Mouse (Mus musculus): ENCODE data around the gene Runx3. TPM values are rescaled to one million over a fixed set of nuclear protein-coding genes. Genes with fewer than 3 reads are reported as not detected.

Runx3 gene
- total RNA-seq (2014; rRNA removed) (not detected in 2 replicates), polyA plus RNA-seq (2015; fragmentation: Nextera tagmentation; extraction: Ambion mirVana) (not detected in 2 replicates)

- ATAC-seq (ENCODE audit: low FRiP score), result no peak
- TF ChIP-seq CTCF (IDR thresholded peaks at IDR 0.05), result no peak
Measured at GRCm38 (mm10) chr4:135120342-135121100, at the start of gene Runx3. TSS of gene Runx3 (plus strand) at chr4:135120652.

GRCm38 (mm10) chr4:135072671-135073070 is 47.8 kb upstream of the Runx3 start:
- ATAC-seq (ENCODE audit: low FRiP score) (no peak), DNase-seq (ENCODE audit: low spot score) (no peak)
- TF ChIP-seq CTCF (IDR thresholded peaks at IDR 0.05), result no peak
- Histone ChIP-seq H3K9ac (replicated peaks; ENCODE audit: low read length, poor library complexity, severe bottlenecking) (no peak overlapping the region), H3K4me2 (ENCODE audit: low read depth, low read length, poor library complexity, severe bottlenecking) (no peak overlapping the region), H3K27me3 (ENCODE audit: insufficient read depth, low read length) (no peaks in the 10 kb centered on the region), H3K27ac (ENCODE audit: low read depth, low read length) (no peak overlapping the region), H3K36me3 (ENCODE audit: insufficient read depth, low read length) (no peaks in the 10 kb centered on the region), H3K4me3 (ENCODE audit: low read depth, low read length) (no peak overlapping the region), H3K9me3 (ENCODE audit: low read length) (no peaks in the 10 kb centered on the region), H3K4me1 (ENCODE audit: insufficient read depth, low read length) (no peaks in the 10 kb centered on the region)
- WGBS, result 93% methylated on average over 6 of the region's 6 CpGs

More at GRCm38 (mm10) chr4:135120342-135121100, at the start of gene Runx3:
- H3K4me1 ChIP-seq (ENCODE audit: insufficient read depth, low read length), result no peaks in the 10 kb centered on the region
- H3K9me3 ChIP-seq (ENCODE audit: low read length), result no peaks in the 10 kb centered on the region
- no peak within 1 kb of the TSS for H3K27ac ChIP-seq (ENCODE audit: low read depth, low read length)
- H3K9ac ChIP-seq (replicated peaks; ENCODE audit: low read length, poor library complexity, severe bottlenecking), result no peak within 1 kb of the TSS
- no peak within 1 kb of the TSS for H3K4me2 ChIP-seq (ENCODE audit: low read depth, low read length, poor library complexity, severe bottlenecking)
- H3K36me3 ChIP-seq (ENCODE audit: insufficient read depth, low read length), result no peaks in the 10 kb centered on the region
- 90% methylated on average over 18 of the region's 18 CpGs for WGBS
- DNase-seq (ENCODE audit: low spot score), result no peak
- no peaks in the 10 kb centered on the region for H3K27me3 ChIP-seq (ENCODE audit: insufficient read depth, low read length)
- H3K4me3 ChIP-seq (ENCODE audit: low read depth, low read length), result no peak within 1 kb of the TSS

GRCm38 (mm10) chr4:135073523-135073922 is 46.9 kb upstream of the Runx3 start:
- TF ChIP-seq CTCF (IDR thresholded peaks at IDR 0.05), result no peak
- no peak for ATAC-seq (ENCODE audit: low FRiP score)
- Histone ChIP-seq H3K27ac (ENCODE audit: low read depth, low read length) (no peak overlapping the region), H3K4me1 (ENCODE audit: insufficient read depth, low read length) (no peaks in the 10 kb centered on the region), H3K4me3 (ENCODE audit: low read depth, low read length) (no peak overlapping the region), H3K4me2 (ENCODE audit: low read depth, low read length, poor library complexity, severe bottlenecking) (no peak overlapping the region), H3K9me3 (ENCODE audit: low read length) (no peaks in the 10 kb centered on the region), H3K9ac (replicated peaks; ENCODE audit: low read length, poor library complexity, severe bottlenecking) (no peak overlapping the region), H3K27me3 (ENCODE audit: insufficient read depth, low read length) (no peaks in the 10 kb centered on the region), H3K36me3 (ENCODE audit: insufficient read depth, low read length) (no peaks in the 10 kb centered on the region)
- WGBS, result 75% methylated on average over 10 of the region's 10 CpGs
- DNase-seq (ENCODE audit: low spot score), result no peak

GRCm38 (mm10) chr4:135074646-135075045 is 45.8 kb upstream of the Runx3 start:
- ATAC-seq (ENCODE audit: low FRiP score), result no peak
- no peak for DNase-seq (ENCODE audit: low spot score)
- no peaks in the 10 kb centered on the region for H3K27me3 ChIP-seq (ENCODE audit: insufficient read depth, low read length)
- no peaks in the 10 kb centered on the region for H3K4me1 ChIP-seq (ENCODE audit: insufficient read depth, low read length)
- H3K9ac ChIP-seq (replicated peaks; ENCODE audit: low read length, poor library complexity, severe bottlenecking), result no peak overlapping the region
- H3K36me3 ChIP-seq (ENCODE audit: insufficient read depth, low read length), result no peaks in the 10 kb centered on the region
- no peak overlapping the region for H3K4me3 ChIP-seq (ENCODE audit: low read depth, low read length)
- H3K27ac ChIP-seq (ENCODE audit: low read depth, low read length), result no peak overlapping the region
- no peak overlapping the region for H3K4me2 ChIP-seq (ENCODE audit: low read depth, low read length, poor library complexity, severe bottlenecking)
- 75% methylated on average over 4 of the region's 4 CpGs for WGBS
- no peaks in the 10 kb centered on the region for H3K9me3 ChIP-seq (ENCODE audit: low read length)
- TF ChIP-seq CTCF (IDR thresholded peaks at IDR 0.05), result no peak

GRCm38 (mm10) chr4:135075360-135075759 is 45.1 kb upstream of the Runx3 start:
- H3K27ac ChIP-seq (ENCODE audit: low read depth, low read length), result no peak overlapping the region
- no peak overlapping the region for H3K4me3 ChIP-seq (ENCODE audit: low read depth, low read length)
- no peak for DNase-seq (ENCODE audit: low spot score)
- no peaks in the 10 kb centered on the region for H3K27me3 ChIP-seq (ENCODE audit: insufficient read depth, low read length)
- H3K9ac ChIP-seq (replicated peaks; ENCODE audit: low read length, poor library complexity, severe bottlenecking), result no peak overlapping the region
- no peak for ATAC-seq (ENCODE audit: low FRiP score)
- H3K4me1 ChIP-seq (ENCODE audit: insufficient read depth, low read length), result no peaks in the 10 kb centered on the region
- no peak for TF ChIP-seq CTCF (IDR thresholded peaks at IDR 0.05)
- no peaks in the 10 kb centered on the region for H3K36me3 ChIP-seq (ENCODE audit: insufficient read depth, low read length)
- 87% methylated on average over 6 of the region's 6 CpGs for WGBS
- H3K4me2 ChIP-seq (ENCODE audit: low read depth, low read length, poor library complexity, severe bottlenecking), result no peak overlapping the region
- no peaks in the 10 kb centered on the region for H3K9me3 ChIP-seq (ENCODE audit: low read length)

- DNase-seq (ENCODE audit: low spot score) (no peak), ATAC-seq (ENCODE audit: low FRiP score) (no peak)
- Histone ChIP-seq H3K4me3 (ENCODE audit: low read depth, low read length) (no peak overlapping the region), H3K4me2 (ENCODE audit: low read depth, low read length, poor library complexity, severe bottlenecking) (no peak overlapping the region), H3K9ac (replicated peaks; ENCODE audit: low read length, poor library complexity, severe bottlenecking) (no peak overlapping the region), H3K27me3 (ENCODE audit: insufficient read depth, low read length) (no peaks in the 10 kb centered on the region), H3K36me3 (ENCODE audit: insufficient read depth, low read length) (no peaks in the 10 kb centered on the region), H3K9me3 (ENCODE audit: low read length) (no peaks in the 10 kb centered on the region), H3K27ac (ENCODE audit: low read depth, low read length) (no peak overlapping the region), H3K4me1 (ENCODE audit: insufficient read depth, low read length) (no peaks in the 10 kb centered on the region)
- WGBS, result 86% methylated on average over 5 of the region's 5 CpGs
- TF ChIP-seq CTCF (IDR thresholded peaks at IDR 0.05), result no peak
Measured at GRCm38 (mm10) chr4:135076611-135077010, 43.8 kb upstream of the Runx3 start.

Measured in midbrain, postnatal 0 days (tissue).